Mouse (Mus musculus) left cerebral cortex, adult 2 months (tissue): ENCODE measurements around the gene Eif5. TPM values are rescaled to one million over a fixed set of nuclear protein-coding genes. Genes with fewer than 3 reads are reported as not detected.

ENCODE experiments used
- DNase-seq, 2 experiments: peaks; one replicate each; pipeline ENCODE4 v3.0.0; 2021 to 2022; ENCODE audit warnings: low spot score in 2 of 2, mixed read lengths in 1 of 2; ENCODE audit errors: extremely low spot score in 1 of 2
- H3K27ac ChIP-seq: fragments of 200-600 bp; 2 replicates; pipeline ENCODE4 v1.8.1; 2022
- H3K4me3 ChIP-seq: fragments of 200-600 bp; 2 replicates; pipeline ENCODE4 v1.8.1; 2022
- CTCF ChIP-seq: fragments of 200-600 bp; IDR thresholded peaks from 2 replicates; pipeline ENCODE4 v1.8.1; 2022; ENCODE audit warnings: antibody characterized with exemption, mild to moderate bottlenecking, moderate library complexity
- intact Hi-C: fragments of 180-260 bp; cut with DNase I; formaldehyde crosslinking; loops from one replicate; pipeline ENCODE4 v1.15.1; 2025
- total RNA-seq, 2 experiments: library from RNA; stranded (reverse); gene quantifications; 2 replicates each; pipeline ENCODE4 v1.2.3; 2021

Gene Eif5
- total RNA-seq, 2 experiments from 2014 or later: 241 to 276 TPM

DNA sequence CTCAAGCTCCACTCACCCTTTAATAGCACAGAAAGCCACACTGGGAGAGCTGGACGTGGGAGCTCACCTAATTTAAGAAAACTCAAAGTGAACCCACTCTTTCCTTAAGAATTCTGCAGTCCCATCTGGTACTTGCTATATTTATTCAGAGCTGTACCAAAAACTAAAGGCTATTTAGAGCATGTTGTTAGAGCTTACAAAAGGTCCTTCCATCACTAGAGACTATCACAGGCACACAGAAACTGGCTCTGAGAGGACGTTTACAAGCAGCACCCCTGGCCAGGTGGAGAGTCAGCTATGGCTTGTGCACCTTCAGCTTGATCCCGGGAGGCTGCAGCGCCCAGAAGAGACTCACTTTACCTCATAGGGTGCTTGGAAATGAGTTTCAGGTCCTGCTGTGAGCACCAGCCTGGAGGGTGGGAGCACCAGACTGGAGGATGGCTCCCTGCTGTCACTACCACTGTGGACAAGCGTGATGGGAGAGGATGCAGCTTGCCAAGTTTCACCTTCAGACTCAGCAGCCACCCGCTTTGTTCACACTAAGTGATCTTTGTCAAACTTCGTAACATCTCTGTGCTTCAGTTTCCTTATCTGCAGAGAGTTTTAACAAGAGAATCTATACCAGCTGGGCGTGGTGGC is 10.1 kb upstream of the Eif5 start:
- Histone ChIP-seq H3K27ac (peak overlapping the region; percentile 83), H3K4me3 (no peak overlapping the region)
- intact Hi-C loops: loop anchor here (2.0 kb wide), 1 partner anchor 23 kb away; no protein-coding TSS in a partner anchor
- no peak for TF ChIP-seq CTCF
- peak in 1 of 2 experiments; percentile 50 for DNase-seq

DNA sequence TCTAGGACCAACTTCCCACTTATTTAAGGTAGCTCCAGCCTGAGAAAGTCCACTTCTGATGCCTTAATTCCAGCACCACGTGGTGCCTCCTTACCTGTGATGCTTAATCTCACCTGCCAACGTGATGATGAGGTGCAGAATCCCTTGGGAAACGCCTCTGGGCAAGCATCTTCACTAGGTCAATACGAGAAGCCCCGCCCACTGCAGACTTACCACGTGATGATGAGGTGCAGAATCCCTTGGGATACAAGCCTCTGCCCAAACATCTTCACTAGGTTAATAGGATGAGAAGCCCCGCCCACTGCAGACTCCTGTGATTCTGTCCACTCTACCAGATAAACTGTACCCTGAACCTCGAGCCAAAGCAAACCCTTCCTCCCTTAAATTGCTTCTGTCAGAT is 8.6 kb upstream of the Eif5 start:
- Histone ChIP-seq H3K4me3 (no peak overlapping the region), H3K27ac (no peak overlapping the region)
- intact Hi-C loops: loop anchor here (2.0 kb wide), 1 partner anchor 24 kb away; no protein-coding TSS in a partner anchor
- TF ChIP-seq CTCF: no peak
- DNase-seq: no peak

DNA sequence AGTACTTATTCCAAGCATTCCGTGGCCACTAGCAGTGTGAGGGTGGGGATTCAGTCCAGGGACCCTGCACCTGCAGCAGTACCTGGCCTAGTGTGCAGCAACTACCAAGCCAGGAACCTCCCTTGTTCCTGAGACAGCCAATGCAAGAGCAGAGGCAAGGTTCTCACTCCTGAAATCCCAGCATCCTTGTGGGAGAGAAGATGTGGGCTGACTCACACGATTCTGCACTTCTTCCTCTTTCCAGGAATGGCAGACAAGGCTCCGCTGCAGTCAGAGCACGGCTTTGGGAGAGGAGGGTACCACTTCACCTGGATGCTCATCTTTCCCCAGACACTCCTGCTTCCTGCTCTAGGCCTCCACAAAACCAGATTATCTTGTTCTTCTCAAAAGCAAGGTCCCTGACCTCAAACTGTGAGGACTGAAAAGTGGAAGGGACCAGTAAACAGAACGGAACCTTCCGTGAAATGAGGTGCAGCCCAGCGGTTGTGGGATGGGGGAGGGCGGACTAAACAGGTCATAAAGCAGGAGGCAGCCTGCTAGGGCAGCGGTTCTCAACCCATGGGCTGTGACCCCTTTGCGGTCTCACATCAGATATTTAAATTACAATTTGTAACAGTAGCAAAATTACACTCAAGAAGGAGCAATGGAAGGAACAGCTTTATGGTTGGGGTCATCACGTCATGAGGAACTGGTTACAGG is 4.6 kb upstream of the Eif5 start:
- intact Hi-C loops: no loop called here
- H3K4me3 ChIP-seq: no peak overlapping the region
- peak in 1 of 2 experiments; percentile 12 for DNase-seq
- TF ChIP-seq CTCF: no peak
- H3K27ac ChIP-seq: peak overlapping the region; percentile 78

DNA sequence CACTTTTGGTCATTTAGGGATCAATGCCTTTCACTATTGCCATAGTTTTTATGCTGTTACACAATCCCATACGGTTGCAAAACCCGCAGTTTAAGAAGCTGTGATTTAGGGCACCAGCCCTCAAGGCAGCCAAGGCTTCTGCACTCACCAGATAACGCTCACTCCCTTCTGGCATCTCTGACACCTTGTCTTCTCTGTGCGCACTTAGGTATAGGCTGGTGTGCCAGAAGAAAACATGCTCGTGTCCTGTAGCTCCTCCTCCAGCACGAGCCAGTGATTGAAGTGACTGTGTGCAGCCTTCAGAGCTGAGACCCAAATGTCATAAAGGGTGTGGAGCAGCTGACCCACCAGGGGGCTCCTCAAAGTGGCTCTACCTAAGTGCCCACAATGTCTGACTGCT is 2.5 kb upstream of the Eif5 start:
- no peak for TF ChIP-seq CTCF
- DNase-seq: no peak
- intact Hi-C loops: no loop called here
- Histone ChIP-seq H3K4me3 (no peak overlapping the region), H3K27ac (peak overlapping the region; percentile 44)

DNA sequence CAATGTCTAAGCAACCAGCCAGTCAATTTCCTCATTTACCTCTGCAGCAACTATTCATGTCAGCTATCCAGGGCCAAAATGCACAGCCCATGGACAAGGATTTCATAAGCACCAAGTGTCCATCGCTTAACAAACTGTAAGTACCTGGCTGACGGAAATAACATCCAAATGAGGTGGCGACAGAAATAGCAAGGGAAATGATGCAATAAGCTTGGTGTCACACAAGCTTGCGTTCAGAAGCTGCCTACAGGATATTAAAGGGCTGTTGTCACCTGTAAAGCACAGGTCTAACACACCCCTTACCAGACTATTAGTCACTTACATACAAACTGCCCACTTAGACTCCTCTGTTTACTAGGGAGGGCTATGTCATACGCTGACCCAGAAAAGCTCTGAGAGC is 2.1 kb upstream of the Eif5 start:
- H3K27ac ChIP-seq: peak overlapping the region; percentile 44
- no peak for TF ChIP-seq CTCF
- no peak for DNase-seq
- intact Hi-C loops: no loop called here
- no peak overlapping the region for H3K4me3 ChIP-seq

DNA sequence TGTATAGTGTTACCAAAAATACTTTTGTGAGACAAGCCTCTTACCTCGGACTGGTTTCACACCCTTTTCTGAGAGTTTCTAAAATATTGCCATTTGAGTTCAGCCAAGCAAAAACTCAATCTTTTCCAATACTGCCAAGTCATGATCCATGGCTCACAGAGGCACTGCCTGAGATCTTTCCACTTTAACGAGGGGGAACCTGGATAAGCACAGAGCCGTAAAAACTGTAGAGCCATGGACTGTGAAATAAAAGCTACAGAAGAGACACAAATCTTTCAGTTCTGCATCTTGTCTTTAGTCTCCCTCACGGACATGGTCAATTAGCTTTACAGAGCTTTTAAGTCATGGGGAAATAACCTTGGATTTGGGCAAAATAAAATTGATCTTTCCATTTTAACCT is 1.1 kb upstream of the Eif5 start:
- Histone ChIP-seq H3K27ac (peak overlapping the region; percentile 98), H3K4me3 (peak overlapping the region; percentile 88)
- intact Hi-C loops: no loop called here
- TF ChIP-seq CTCF: no peak
- DNase-seq: no peak

DNA sequence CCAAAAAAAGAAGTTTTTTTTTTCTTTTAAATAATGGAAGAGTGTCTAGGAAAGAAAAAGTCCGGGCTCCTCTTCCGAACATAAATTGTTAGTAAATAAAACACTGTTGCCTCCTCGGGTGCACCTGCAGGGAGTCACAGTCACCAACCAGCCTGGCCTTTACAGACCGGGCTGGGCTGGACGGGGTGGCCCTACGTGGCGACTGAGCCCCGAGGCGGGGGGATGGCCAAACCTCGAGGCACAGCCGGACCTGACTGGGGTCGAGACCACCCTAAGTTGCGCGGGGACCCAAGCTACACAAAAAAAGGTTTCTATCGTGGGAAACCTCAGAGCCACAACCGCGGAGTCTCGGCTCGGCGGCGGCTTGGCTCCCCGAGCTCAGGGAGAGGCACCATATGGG is 475 bp upstream of the Eif5 start:
- peak overlapping the region; percentile 98 for H3K27ac ChIP-seq
- peak overlapping the region; percentile 88 for H3K4me3 ChIP-seq
- no peak for DNase-seq
- TF ChIP-seq CTCF: no peak
- intact Hi-C loops: no loop called here

DNA sequence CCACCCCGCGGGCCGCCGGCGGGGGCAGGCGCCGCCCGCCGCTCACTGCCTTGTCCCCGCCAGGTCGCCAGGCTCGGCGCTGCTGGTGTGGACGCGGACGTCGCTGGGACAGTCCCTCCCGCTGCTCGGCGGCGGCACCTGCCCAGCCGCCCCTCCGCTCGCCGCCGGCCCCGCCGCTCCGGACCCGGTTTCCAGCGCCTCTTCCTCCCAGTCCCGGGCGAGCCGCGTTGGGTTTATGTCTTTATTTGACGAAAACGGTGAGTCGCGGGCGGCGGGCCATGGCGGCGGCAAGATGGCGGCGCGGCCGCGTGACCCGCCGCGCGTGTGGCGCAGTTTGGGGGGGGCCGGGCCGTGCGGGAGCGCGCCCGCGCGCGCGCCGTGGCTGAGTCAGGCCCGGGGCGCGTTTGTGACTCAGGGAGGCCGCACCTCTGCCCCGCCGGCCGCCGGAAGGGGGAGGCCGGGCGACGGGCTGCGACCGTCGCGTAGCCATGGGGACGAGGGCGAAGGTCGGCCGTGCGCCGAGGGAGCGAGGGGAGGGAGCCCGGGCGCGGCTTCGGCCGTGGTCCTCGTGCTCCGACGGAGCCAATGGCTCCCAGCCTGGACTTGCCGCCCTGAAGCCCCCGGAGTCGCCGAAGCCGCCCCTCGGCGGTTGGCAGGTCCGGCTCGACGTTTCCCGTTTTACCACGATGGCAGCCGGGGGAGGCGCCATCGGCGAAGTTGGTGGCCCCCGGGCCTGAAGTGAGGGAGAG is 650 bp downstream of the Eif5 start:
- no peak; the same call in 1 of the 2 replicates for TF ChIP-seq CTCF
- intact Hi-C loops: loop anchor here (2.0 kb wide), 1 partner anchor 36 kb away; the partner anchor contains the start of gene Mark3
- Histone ChIP-seq H3K4me3 (peak overlapping the region; percentile 88), H3K27ac (peak overlapping the region; percentile 98)
- peak; percentile 81 to 83 for DNase-seq

DNA sequence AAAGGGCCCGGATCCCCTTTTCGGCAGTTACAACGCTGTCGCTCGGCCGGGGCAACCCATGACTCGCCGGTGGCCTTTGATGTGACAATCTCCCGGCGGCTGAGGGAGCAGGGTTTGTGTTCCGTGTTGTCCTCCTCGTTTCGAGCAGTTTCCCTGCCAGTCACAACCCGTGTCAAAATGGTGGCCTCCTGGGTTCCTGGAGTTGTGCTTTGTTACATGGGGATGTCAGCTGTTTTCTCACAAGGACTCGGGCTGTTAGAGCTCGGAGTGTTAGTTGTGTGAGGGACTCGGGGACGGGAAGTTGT is 1.2 kb downstream of the Eif5 start:
- intact Hi-C loops: loop anchor here (2.0 kb wide), 1 partner anchor 36 kb away; the partner anchor contains the start of gene Mark3
- Histone ChIP-seq H3K4me3 (peak overlapping the region; percentile 88), H3K27ac (peak overlapping the region; percentile 98)
- no peak for DNase-seq
- no peak for TF ChIP-seq CTCF

DNA sequence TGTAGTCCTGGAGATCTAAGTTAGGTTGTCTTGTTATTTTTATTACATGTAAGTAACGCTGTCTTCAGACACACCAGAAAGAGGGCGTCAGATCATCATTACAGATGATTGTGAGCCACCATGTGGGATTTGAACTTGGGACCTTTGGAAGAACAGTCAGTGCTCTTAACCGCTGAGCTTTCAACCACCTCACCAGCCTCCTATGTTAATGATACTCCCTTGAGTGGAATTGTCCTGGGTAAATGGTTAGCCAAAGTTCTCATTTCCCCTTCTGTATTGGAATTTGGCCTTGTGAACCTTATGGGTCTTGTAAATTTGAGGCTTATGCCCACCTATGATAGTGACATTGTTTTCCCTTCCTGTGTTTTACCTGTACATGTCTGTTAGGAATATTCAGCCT is 9.3 kb downstream of the Eif5 start:
- no peak for TF ChIP-seq CTCF
- intact Hi-C loops: loop anchor here (5.0 kb wide), 1 partner anchor 75 kb away; no protein-coding TSS in a partner anchor
- Histone ChIP-seq H3K27ac (no peak overlapping the region), H3K4me3 (no peak overlapping the region)
- no peak for DNase-seq

DNA sequence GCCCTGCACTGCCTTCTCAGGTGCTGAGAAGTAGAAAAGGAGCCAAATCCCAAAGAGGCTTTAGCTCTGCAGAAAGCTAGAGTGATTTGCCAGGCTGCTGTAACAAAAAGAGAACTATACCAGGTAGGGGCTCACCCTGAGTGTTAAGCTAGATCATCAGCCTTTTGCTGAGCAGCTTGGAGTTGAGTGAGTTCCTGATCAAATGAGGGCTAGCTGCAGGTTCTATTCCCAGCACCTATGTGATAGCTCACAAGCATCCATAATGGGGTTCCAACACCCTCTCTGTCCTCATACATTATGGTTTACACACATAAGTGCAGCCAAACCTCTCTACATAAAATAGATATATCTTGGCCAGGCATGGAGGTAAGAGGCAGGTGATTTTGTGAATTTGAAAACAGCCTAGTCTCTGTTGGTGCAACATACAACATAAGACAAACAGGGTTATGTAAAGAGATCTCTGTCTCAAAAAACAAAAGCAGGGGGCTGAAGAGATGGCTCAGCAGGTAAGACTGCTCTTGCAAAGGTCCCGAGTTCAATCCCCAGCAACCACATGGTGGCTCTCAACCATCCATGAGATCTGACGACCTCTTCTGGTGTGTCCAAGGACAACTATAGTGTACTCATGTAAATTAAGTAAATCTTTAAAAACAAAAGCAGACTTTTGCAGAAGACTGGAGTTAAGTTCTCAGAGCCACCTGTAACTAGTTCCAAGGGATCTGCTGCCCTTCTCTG is 10.9 kb downstream of the Eif5 start:
- intact Hi-C loops: loop anchor here (5.0 kb wide), 1 partner anchor 74 kb away; no protein-coding TSS in a partner anchor
- no peak for TF ChIP-seq CTCF
- Histone ChIP-seq H3K27ac (no peak overlapping the region), H3K4me3 (no peak overlapping the region)
- no peak for DNase-seq

DNA sequence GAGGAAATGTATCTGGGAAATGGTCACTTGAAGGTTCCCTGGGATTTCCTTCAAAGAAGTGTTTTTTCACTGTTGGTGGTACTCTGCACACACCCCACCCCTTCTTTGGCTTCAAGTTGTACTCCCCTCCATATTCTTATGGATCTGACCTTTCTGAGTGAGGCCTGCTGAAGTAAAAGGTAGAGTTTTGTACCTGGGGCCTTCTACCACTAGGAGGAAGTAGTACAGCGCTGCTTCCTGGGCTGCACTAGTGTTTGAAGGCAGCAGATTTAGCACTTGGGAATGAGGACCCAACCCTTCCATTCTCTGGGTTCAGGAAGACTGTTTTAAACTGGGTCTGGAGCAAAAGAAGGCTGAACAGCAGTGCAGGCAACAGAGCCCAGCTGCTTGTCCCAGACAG is 12.9 kb downstream of the Eif5 start:
- peak; percentile 20; the same call in 1 of the 2 replicates for TF ChIP-seq CTCF
- no peak overlapping the region for H3K4me3 ChIP-seq
- H3K27ac ChIP-seq: no peak overlapping the region
- intact Hi-C loops: loop anchor here (1.0 kb wide), 1 partner anchor 23 kb away; no protein-coding TSS in a partner anchor
- no peak for DNase-seq
